Mouse (Mus musculus): ENCODE results near the gene Socs1.

DNA sequence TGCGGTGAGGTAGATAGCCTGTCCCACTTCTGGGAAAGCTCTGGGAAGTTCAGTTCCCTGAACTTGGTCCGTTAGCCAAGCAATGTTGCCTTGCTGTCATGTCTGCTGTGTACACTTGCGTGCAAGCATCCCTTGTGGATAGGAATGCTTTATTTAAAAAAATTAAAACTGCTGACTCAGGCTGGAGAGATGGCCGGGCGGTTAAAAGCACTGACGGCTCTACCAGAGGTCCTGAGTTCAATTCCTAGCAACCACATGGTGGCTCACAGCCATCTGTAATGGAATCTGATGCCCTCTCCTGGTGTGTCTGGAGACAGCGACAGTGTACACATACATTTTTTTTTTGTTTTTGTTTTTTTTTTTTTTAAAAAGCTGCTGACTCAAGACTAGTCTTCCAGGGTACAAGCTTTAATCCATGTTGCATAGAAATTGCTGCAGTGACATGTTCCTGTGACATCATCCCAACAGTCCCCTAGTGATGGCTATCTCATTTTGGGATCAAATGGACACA lies 2.3 kb upstream of the Socs1 start:
- TF ChIP-seq POLR2A (IDR thresholded peaks at IDR 0.05; ENCODE audit: borderline replicate concordance, control insufficient read depth, low read depth, low read length) (no peak), CTCF (IDR thresholded peaks at IDR 0.05; ENCODE audit: control insufficient read depth, insufficient read depth, low read length) (no peak)

Measured in bone marrow, adult 2 months (tissue).